Mouse (Mus musculus) CH12.LX (cell line): ENCODE data around the gene Uhrf1bp1. TPM values are rescaled to one million over a fixed set of nuclear protein-coding genes. Genes with fewer than 3 reads are reported as not detected.

Experiments used
- DNase-seq: peaks from one replicate; pipeline ENCODE4 v3.0.0-alpha.2; 2013; ENCODE audit errors: extremely low read depth
- H3K27ac ChIP-seq: 2 replicates; pipeline ENCODE4 v1.5.1; 2012; ENCODE audit warnings: low read depth, mild to moderate bottlenecking, control low read depth, moderate library complexity; ENCODE audit not compliant: insufficient read depth
- H3K27me3 ChIP-seq: replicated peaks from 2 replicates; pipeline ENCODE3; 2012; ENCODE audit warnings: inconsistent platforms
- H3K36me3 ChIP-seq, 2 experiments: replicated peaks in 1 of 2; 2 replicates each; pipeline versions ENCODE3 to v1.6.1; 2012; ENCODE audit warnings: inconsistent platforms in 1 of 2, low read length in 1 of 2, mild to moderate bottlenecking in 1 of 2, mixed read lengths in 1 of 2, moderate library complexity in 1 of 2; ENCODE audit not compliant: control insufficient read depth in 1 of 2, insufficient read depth in 1 of 2
- H3K4me1 ChIP-seq, 2 experiments: 2 replicates each; pipeline ENCODE4 v1.6.1; 2012; ENCODE audit warnings: inconsistent platforms in 1 of 2, moderate library complexity in 1 of 2; ENCODE audit not compliant: insufficient read depth in 2 of 2, control insufficient read depth in 1 of 2
- H3K4me2 ChIP-seq: 2 replicates; pipeline ENCODE4 v1.6.1; 2012; ENCODE audit warnings: low read depth, mild to moderate bottlenecking, control low read depth; ENCODE audit not compliant: poor library complexity, insufficient read depth, severe bottlenecking
- H3K4me3 ChIP-seq, 3 experiments: fragments of 150-350 bp in 1 of 3; sonication (generic) in 1 of 3; replicated peaks in 1 of 3; 2 replicates each; pipeline versions ENCODE3 to v1.5.1; 2011 to 2012; ENCODE audit warnings: low read depth in 2 of 3, low read length in 2 of 3, mild to moderate bottlenecking in 2 of 3, moderate library complexity in 2 of 3, control low read depth in 1 of 3, improper control_type of control experiment in 1 of 3, inconsistent platforms in 1 of 3, mixed read lengths in 1 of 3; ENCODE audit not compliant: poor library complexity in 1 of 3
- H3K79me2 ChIP-seq: replicated peaks from 2 replicates; pipeline ENCODE4 v1.6.1; 2012; ENCODE audit warnings: mild to moderate bottlenecking, moderate library complexity; ENCODE audit not compliant: control insufficient read depth, poor library complexity, insufficient read depth, severe bottlenecking; ENCODE audit errors: extremely low read depth
- H3K9ac ChIP-seq: 2 replicates; pipeline ENCODE4 v1.6.1; 2012; ENCODE audit warnings: low read depth, mild to moderate bottlenecking, control low read depth, moderate library complexity; ENCODE audit not compliant: insufficient read depth
- H3K9me3 ChIP-seq: replicated peaks from 2 replicates; pipeline ENCODE3; 2012; ENCODE audit warnings: low read length, inconsistent platforms, mixed read lengths
- CTCF ChIP-seq, 2 experiments: IDR thresholded peaks in 1 of 2; conservative IDR thresholded peaks in 1 of 2; 2 replicates each; pipeline ENCODE4 v1.5.1; 2011 to 2012; ENCODE audit warnings: low read depth in 2 of 2, low read length in 2 of 2, improper control_type of control experiment in 1 of 2, inconsistent platforms in 1 of 2, mild to moderate bottlenecking in 1 of 2, moderate library complexity in 1 of 2
- ETS1 ChIP-seq: conservative IDR thresholded peaks from 2 replicates; pipeline ENCODE4 v1.6.1; 2012; ENCODE audit warnings: low read depth, mild to moderate bottlenecking, inconsistent platforms, low read length, improper control_type of control experiment, moderate library complexity
- HCFC1 ChIP-seq: IDR thresholded peaks from 2 replicates; pipeline ENCODE4 v1.6.1; 2012; ENCODE audit warnings: low read depth, mild to moderate bottlenecking, inconsistent platforms, low read length, improper control_type of control experiment
- JUN ChIP-seq: IDR thresholded peaks from 2 replicates; pipeline ENCODE4 v1.6.1; 2011; ENCODE audit warnings: low read depth, mild to moderate bottlenecking, low read length, improper control_type of control experiment, moderate library complexity; ENCODE audit not compliant: insufficient read depth
- JUND ChIP-seq: conservative IDR thresholded peaks from 2 replicates; pipeline ENCODE4 v1.6.1; 2011; ENCODE audit warnings: low read depth, low read length, improper control_type of control experiment
- MAX ChIP-seq: IDR thresholded peaks from 2 replicates; pipeline ENCODE4 v1.6.1; 2011; ENCODE audit warnings: low read length, improper control_type of control experiment
- MEF2A ChIP-seq: IDR thresholded peaks from 2 replicates; pipeline ENCODE4 v1.6.1; 2014; ENCODE audit warnings: low read depth, mild to moderate bottlenecking, inconsistent platforms, low read length, improper control_type of control experiment, borderline replicate concordance
- NELFE ChIP-seq: IDR thresholded peaks from 2 replicates; pipeline ENCODE4 v1.6.1; 2011; ENCODE audit warnings: low read depth, low read length, improper control_type of control experiment
- PAX5 ChIP-seq: IDR thresholded peaks from 2 replicates; pipeline ENCODE4 v1.6.1; 2012; ENCODE audit warnings: low read length, inconsistent platforms, mixed read lengths
- RAD21 ChIP-seq: IDR thresholded peaks from 2 replicates; pipeline ENCODE4 v1.6.1; 2011; ENCODE audit warnings: low read depth, mild to moderate bottlenecking, low read length, improper control_type of control experiment, moderate library complexity
- SMC3 ChIP-seq: IDR thresholded peaks from 2 replicates; pipeline ENCODE4 v1.6.1; 2011; ENCODE audit warnings: low read depth, low read length, improper control_type of control experiment
- TBP ChIP-seq: conservative IDR thresholded peaks from 2 replicates; pipeline ENCODE4 v1.6.1; 2011; ENCODE audit warnings: low read depth, low read length, improper control_type of control experiment
- ZKSCAN1 ChIP-seq: IDR thresholded peaks from 2 replicates; pipeline ENCODE4 v1.6.1; 2012; ENCODE audit warnings: low read depth, inconsistent platforms, low read length, improper control_type of control experiment, borderline replicate concordance
- ZMIZ1 ChIP-seq: IDR thresholded peaks from 2 replicates; pipeline ENCODE4 v1.6.1; 2012; ENCODE audit warnings: low read depth, mild to moderate bottlenecking, inconsistent platforms, low read length, improper control_type of control experiment
- dilution Hi-C: fragments of 300-500 bp; cut with MboI; formaldehyde crosslinking; loops from 2 replicates; pipeline ENCODE4 v1.14.3; 2020; ENCODE audit warnings: low sequenced_read_pairs; ENCODE audit not compliant: extremely low pct_unique_long_range_greater_than_20kb, extremely low pct_ligation_motif_present
- in situ Hi-C: fragments of 300-500 bp; cut with MboI; formaldehyde crosslinking; loops from 3 replicates; pipeline ENCODE4 v1.14.3; 2019; ENCODE audit warnings: low sequenced_read_pairs, low pct_ligation_motif_present, low pct_unique_long_range_greater_than_20kb, mixed read lengths
- polyA plus RNA-seq: library from polyadenylated mRNA; unstranded; fragments of >175 nt; gene quantifications from 2 replicates; pipeline ENCODE4 v1.2.1, GENCODE M21; 2012; ENCODE audit warnings: low read depth; ENCODE audit not compliant: insufficient read length
- total RNA-seq, 2 experiments: library from RNA; depleted of rRNA; stranded (reverse); fragments of 300-350 nt in 1 of 2; fragments of >200 nt in 1 of 2; gene quantifications; 2 replicates each; pipeline ENCODE4 v1.2.3; 2012 to 2014

Gene Uhrf1bp1
- total and polyA plus RNA-seq, 3 experiments, result 6.0 to 13.6 (median 13.1) TPM

DNA sequence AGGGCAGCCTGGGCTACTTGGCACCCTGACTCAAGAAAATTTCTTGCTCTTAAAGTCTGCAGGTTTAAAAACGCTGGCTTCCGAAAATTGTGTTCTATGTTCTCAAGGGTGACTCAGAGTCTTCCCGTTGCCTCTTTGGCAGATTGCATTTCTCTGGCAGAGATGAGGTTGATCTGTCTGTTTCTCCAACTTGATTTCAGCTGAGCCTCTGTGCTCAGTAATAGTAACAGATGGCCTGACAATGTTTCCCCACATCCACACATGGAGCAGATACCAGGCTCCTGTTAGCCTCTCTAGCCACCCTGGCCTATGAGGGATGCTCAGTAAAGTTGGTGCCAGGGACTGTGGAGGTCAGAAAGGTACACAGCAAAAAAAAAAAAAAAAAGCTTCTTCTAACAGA is 15.6 kb downstream of the Uhrf1bp1 start:
- no peak for TF ChIP-seq RAD21
- in situ Hi-C loops (no loop called here), dilution Hi-C loops (no loop called here)
- no peak for DNase-seq
- no peaks in the 10 kb centered on the region for H3K9me3 ChIP-seq
- H3K4me2 ChIP-seq, result no peak overlapping the region
- H3K27ac ChIP-seq, result no peak overlapping the region
- peaks cover 2% of the 10 kb centered on the region; the same call in 1 of the 2 replicates for H3K79me2 ChIP-seq
- H3K4me1 ChIP-seq, result no peaks in the 10 kb centered on the region
- no peak overlapping the region for H3K9ac ChIP-seq
- H3K36me3 ChIP-seq, result peaks cover 0 to 20% of the 10 kb centered on the region in 2 experiments
- no peak overlapping the region for H3K4me3 ChIP-seq
- no peaks in the 10 kb centered on the region for H3K27me3 ChIP-seq

DNA sequence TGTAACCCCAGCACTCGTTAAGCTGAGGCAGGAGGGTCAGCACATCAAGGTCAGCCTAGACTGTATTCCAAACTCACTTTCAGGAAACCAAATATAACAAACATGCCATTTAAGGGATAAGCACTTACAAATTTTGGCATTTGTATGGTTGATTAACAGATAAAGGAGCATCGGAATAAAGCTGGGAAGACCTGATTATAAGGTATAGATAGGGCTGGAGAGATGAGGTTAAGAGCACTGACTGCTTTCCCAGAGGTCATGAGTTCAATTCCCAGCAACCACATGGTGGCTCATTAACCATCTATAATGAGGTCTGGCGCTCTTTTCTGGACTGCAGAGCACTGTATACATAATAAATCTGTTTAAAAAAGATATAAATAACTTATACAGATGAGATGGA is 17.3 kb downstream of the Uhrf1bp1 start:
- Histone ChIP-seq H3K4me2 (no peak overlapping the region), H3K9ac (no peak overlapping the region), H3K79me2 (no peaks in the 10 kb centered on the region; the same call in 1 of the 2 replicates), H3K4me1 (no peaks in the 10 kb centered on the region), H3K27me3 (no peaks in the 10 kb centered on the region), H3K9me3 (no peaks in the 10 kb centered on the region)
- TF ChIP-seq HCFC1 (no peak), NELFE (no peak)
- TF ChIP-seq, all 38 proteins: peak for 0
- dilution Hi-C loops (no loop called here), in situ Hi-C loops (no loop called here)
- Histone ChIP-seq H3K4me3 (no peak overlapping the region), H3K36me3 (peaks cover 0 to 35% of the 10 kb centered on the region in 2 experiments), H3K27ac (no peak overlapping the region)
- DNase-seq, result no peak

GRCm38 (mm10) chr17:27874510-27874909 is 18.3 kb downstream of the Uhrf1bp1 start:
- no peak overlapping the region for H3K4me2 ChIP-seq

GRCm38 (mm10) chr17:27881518-27881917 is 25.3 kb downstream of the Uhrf1bp1 start:
- Histone ChIP-seq H3K4me1 (no peaks in the 10 kb centered on the region), H3K79me2 (no peaks in the 10 kb centered on the region), H3K4me3 (no peak overlapping the region), H3K36me3 (peaks cover 39 to 92% of the 10 kb centered on the region in 2 experiments), H3K4me2 (no peak overlapping the region), H3K27ac (no peak overlapping the region), H3K27me3 (no peaks in the 10 kb centered on the region), H3K9ac (no peak overlapping the region), H3K9me3 (no peaks in the 10 kb centered on the region)
- peak in 1 of 2 experiments; percentile 38; a peak in 2 of 4 replicates for TF ChIP-seq CTCF (conservative IDR thresholded peaks at IDR 0.05 in 1 of 2, IDR thresholded peaks at IDR 0.05 in 1 of 2; ENCODE audit: low read depth in 2 of 2, low read length in 2 of 2)
- TF ChIP-seq SMC3, result peak; percentile 17; the same call in 1 of the 2 replicates
- TF ChIP-seq RAD21, result peak; percentile 36
- no peak for TF ChIP-seq ETS1
- no peak for TF ChIP-seq PAX5
- in situ Hi-C loops (no loop called here), dilution Hi-C loops (no loop called here)
- DNase-seq, result no peak

More at GRCm38 (mm10) chr17:27874510-27874909, 18.3 kb downstream of the Uhrf1bp1 start:
- TF ChIP-seq PAX5, result no peak
- no peak for TF ChIP-seq SMC3
- TF ChIP-seq ZMIZ1, result no peak
- TF ChIP-seq MEF2A, result no peak
- no peak for TF ChIP-seq JUN
- TF ChIP-seq JUND, result no peak
- TF ChIP-seq ZKSCAN1, result no peak
- TF ChIP-seq TBP, result no peak
- no peak for TF ChIP-seq MAX
- no peak for TF ChIP-seq ETS1
- TF ChIP-seq, all 38 proteins: peak for 0
- no peak overlapping the region for H3K4me3 ChIP-seq
- in situ Hi-C loops, result no loop called here
- DNase-seq, result no peak
- H3K36me3 ChIP-seq, result peaks cover 5 to 40% of the 10 kb centered on the region in 2 experiments
- H3K9me3 ChIP-seq, result no peaks in the 10 kb centered on the region
- no peak overlapping the region for H3K9ac ChIP-seq
- dilution Hi-C loops, result no loop called here
- no peak overlapping the region for H3K27ac ChIP-seq
- no peaks in the 10 kb centered on the region for H3K79me2 ChIP-seq
- H3K27me3 ChIP-seq, result no peaks in the 10 kb centered on the region
- H3K4me1 ChIP-seq, result no peaks in the 10 kb centered on the region
